Mouse (Mus musculus): ENCODE data around the gene Rnf8.

Gene Rnf8

GRCm38 (mm10) chr17:29680174-29680573, 65.6 kb downstream of the Rnf8 start:
- DNase-seq (ENCODE audit: low spot score in 2 of 2) = no peak

- no peak for DNase-seq (ENCODE audit: low spot score in 2 of 2)
These were observed 66.3 kb downstream of the Rnf8 start for GRCm38 (mm10) chr17:29680921-29681320.

GRCm38 (mm10) chr17:29681669-29682068, 67.1 kb downstream of the Rnf8 start:
- DNase-seq (ENCODE audit: low spot score in 2 of 2) = no peak

- DNase-seq (ENCODE audit: low spot score in 2 of 2) = no peak
These were observed 67.7 kb downstream of the Rnf8 start for GRCm38 (mm10) chr17:29682261-29682660.

GRCm38 (mm10) chr17:29683127-29683526, 68.5 kb downstream of the Rnf8 start:
- no peak for DNase-seq (ENCODE audit: low spot score in 2 of 2)

- DNase-seq (ENCODE audit: low spot score in 2 of 2) = no peak
These were observed 69.7 kb downstream of the Rnf8 start for GRCm38 (mm10) chr17:29684275-29684674.

GRCm38 (mm10) chr17:29686771-29687170, 72.2 kb downstream of the Rnf8 start:
- DNase-seq (ENCODE audit: low spot score in 2 of 2) = no peak

GRCm38 (mm10) chr17:29687373-29687772, 72.8 kb downstream of the Rnf8 start:
- DNase-seq (ENCODE audit: low spot score in 2 of 2) = no peak

- no peak for DNase-seq (ENCODE audit: low spot score in 2 of 2)
These were observed 74.0 kb downstream of the Rnf8 start for GRCm38 (mm10) chr17:29688610-29689009.

GRCm38 (mm10) chr17:29690257-29690656, 75.7 kb downstream of the Rnf8 start:
- no peak for DNase-seq (ENCODE audit: low spot score in 2 of 2)

- DNase-seq (ENCODE audit: low spot score in 2 of 2) = no peak
These were observed 78.2 kb downstream of the Rnf8 start for GRCm38 (mm10) chr17:29692827-29693226.

GRCm38 (mm10) chr17:29693571-29693970, 79.0 kb downstream of the Rnf8 start:
- DNase-seq (ENCODE audit: low spot score in 2 of 2) = no peak

GRCm38 (mm10) chr17:29694516-29694915, 79.9 kb downstream of the Rnf8 start:
- no peak for DNase-seq (ENCODE audit: low spot score in 2 of 2)
